Mouse (Mus musculus) spleen, postnatal 14 days (tissue): ENCODE measurements around the gene Alox5.

Experiments
- DNase-seq, 2 experiments: peaks; one replicate each; pipeline ENCODE4 v3.0.0; 2021 to 2022; ENCODE audit warnings: low spot score in 2 of 2

Gene Alox5

GRCm38 (mm10) chr6:116417518-116418315 lies 43.3 kb downstream of the Alox5 start:
- no peak for DNase-seq

DNA sequence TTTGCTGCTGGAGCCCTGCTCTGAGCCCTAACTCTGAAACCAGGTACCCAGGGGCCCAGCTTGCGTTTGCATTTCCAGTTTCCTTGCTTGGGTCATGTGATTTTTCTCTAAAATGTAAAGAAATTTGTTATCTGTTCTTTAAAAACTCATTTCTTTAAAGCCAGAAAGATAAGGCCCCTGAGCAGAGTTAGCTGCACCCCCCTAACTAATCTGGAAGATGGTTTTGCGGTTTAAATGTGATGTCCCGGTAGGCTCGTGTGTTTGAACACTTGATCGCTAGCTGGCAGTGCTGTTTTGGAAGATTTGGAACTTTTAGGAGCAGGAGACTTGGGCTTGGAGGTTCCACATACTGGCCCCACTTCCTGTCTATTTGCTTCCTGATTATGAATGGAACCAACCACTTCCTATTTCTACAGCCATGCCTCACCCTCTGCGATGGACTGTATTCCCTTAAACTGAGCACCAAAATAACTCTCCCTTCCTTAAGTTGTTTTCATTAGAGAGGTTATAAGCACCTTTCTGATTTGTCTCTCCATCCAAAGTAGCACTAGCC lies 44.9 kb downstream of the Alox5 start:
- DNase-seq = no peak

DNA sequence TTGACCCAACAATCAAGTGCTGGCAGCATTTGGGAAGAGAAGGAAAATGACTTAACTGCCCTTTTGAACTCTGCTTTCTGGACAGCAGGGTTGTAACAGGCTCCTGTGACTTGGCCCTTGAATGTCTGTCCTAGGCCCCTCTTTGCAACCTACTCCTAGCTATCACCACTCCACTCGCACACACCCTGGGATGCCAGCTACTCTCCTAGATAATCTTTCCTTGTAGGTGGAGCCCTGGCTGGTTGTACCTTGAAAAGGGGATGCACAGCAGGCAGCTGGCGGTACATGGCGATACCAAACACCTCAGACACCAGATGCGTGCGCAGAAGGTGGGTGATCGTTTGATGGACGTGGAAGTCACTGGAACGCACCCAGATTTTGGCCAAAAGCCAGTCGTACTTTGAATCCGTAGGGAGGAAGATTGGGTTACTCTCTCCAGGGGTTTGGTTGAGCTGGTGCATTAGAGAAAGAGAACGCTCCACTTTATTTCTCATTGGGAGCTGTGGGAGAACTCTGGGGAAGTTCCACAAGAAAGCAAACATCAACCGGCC lies 45.8 kb downstream of the Alox5 start:
- DNase-seq = no peak

GRCm38 (mm10) chr6:116412546-116413325 lies 48.2 kb downstream of the Alox5 start:
- DNase-seq = no peak

GRCm38 (mm10) chr6:116411716-116412115 lies 49.3 kb downstream of the Alox5 start:
- DNase-seq = no peak

DNA sequence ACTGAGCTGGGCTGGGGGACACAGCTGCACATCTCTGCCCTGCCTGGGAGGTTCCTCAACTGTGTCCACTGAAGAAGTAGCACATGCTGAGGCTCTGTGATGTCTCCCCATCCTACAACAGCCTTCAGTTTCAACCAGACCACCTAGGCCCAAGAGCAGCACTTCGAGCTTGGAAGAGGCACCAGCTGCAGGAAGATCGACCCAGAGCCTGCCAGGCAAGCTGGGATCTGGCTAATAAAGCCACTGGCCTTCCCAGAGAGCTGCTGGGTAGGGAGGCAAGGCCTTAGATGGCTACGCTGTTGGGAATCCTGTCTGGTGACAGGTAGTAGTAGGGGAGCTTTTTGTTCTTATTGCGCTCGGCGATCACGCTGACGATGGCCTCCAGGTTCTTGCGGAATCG lies 50.5 kb downstream of the Alox5 start:
- DNase-seq = no peak

DNA sequence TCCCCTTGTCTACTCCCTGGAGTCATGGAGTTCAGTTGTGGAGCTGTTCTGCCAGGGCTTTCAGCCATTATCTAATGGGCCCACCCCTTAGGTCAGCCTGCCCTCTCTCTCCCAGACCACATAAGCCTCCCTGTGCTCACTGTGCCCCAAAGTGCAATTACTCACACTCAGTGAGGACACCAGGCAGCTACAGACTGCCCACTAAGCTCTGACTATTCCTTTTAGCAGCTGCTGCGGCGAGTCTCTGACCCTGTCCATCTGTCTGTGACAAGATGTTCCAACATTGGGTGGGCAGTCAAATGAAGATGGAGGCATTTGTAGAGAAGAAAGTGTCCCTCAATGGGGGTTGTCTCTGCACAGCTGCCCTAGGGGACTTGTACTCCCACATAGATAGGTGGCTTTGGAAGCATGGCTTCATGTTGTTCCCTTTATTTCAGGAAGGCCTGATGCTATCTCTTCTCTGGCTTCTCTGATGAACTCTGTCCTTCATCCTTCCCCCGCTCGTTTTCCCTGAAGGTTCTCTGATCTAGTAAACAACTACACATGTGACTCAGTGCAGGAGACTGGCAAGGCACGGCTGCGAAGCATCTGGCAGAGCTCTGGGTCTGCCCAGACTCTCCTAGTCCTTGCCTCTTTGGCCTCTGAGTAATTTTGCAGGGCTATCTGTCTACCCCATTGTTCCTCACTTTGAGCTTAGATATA lies 52.9 kb downstream of the Alox5 start:
- DNase-seq = no peak

- no peak for DNase-seq
Measured at GRCm38 (mm10) chr6:116407216-116407615, 53.8 kb downstream of the Alox5 start.

DNA sequence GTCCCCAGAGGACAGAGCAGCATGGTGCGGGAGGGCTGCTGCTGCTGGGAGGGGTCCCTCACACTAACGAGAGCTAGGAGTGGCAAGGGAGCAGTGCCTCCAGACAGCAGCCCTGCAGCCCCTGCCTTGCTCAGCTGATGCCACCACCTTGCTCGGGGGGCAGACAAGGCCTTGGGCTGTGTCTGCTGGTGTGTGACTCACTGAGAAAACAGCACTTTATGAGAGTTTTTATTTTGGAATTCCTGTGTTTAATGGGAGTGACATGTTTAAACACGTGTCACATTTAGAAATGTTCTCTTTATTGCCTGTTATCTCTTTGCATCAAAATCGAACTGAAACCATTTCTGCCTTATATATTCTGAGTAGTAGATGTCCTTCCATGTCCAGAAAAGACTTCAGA lies 54.3 kb downstream of the Alox5 start:
- DNase-seq = no peak

GRCm38 (mm10) chr6:116406152-116406551 lies 54.8 kb downstream of the Alox5 start:
- DNase-seq = no peak

DNA sequence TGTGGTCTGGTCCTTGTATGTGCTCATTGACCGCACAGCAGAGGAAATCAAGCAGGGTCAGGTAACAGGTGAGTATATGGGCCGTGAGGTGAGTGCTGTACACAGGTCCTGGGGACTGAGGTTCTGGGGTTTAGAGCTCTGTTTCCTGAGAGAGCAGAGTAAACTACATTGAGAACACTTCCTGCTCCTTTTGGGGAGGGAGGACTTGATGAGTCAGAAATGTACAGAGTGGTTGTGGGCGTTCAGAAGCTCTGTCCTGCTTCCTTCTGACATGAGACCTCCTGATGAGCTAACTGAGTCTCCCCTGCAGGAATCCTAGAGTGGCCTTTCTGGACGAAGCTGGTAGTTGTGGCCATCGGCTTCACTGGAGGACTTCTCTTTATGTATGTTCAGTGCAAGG lies 55.3 kb downstream of the Alox5 start:
- DNase-seq = no peak

DNA sequence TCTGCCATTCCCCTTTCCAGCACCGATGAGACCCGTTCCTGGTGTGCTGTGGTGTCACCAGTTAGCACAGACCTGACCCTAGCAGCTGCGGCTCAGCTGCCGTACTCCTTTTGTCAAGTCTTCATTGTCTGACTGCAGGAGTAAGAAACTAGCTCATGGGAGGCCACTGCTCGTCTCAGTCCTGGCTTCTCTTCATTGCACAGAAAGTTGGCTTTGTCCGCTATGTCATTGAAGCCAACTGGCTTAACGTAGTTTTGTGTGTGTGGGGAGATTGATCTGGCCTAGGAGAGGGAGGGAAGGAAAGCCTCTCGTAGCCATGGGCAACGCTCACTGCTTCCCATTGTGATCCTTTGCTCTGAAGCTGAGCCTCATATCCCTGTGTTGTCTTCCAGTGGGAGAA lies 55.7 kb downstream of the Alox5 start:
- no peak for DNase-seq

DNA sequence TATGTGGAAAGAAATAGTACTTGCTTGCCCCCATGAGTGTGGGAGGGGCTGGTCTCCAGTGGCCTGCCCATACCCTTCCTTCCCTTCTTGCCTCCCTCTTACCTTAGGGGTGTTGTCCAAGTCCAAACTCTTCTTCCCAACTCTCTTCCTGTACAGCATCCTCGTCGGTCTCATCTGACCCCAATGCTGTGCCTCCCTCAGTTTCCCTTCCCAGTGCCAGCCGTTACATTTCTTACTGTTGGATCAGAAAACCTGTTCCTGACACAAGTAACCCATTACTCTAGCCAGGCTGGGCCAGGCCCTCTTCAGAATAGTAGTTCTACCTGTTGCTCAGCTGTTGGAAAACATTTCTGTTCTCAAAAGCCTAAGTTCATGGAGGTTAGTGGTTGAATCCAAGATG lies 58.6 kb downstream of the Alox5 start:
- no peak for DNase-seq

DNA sequence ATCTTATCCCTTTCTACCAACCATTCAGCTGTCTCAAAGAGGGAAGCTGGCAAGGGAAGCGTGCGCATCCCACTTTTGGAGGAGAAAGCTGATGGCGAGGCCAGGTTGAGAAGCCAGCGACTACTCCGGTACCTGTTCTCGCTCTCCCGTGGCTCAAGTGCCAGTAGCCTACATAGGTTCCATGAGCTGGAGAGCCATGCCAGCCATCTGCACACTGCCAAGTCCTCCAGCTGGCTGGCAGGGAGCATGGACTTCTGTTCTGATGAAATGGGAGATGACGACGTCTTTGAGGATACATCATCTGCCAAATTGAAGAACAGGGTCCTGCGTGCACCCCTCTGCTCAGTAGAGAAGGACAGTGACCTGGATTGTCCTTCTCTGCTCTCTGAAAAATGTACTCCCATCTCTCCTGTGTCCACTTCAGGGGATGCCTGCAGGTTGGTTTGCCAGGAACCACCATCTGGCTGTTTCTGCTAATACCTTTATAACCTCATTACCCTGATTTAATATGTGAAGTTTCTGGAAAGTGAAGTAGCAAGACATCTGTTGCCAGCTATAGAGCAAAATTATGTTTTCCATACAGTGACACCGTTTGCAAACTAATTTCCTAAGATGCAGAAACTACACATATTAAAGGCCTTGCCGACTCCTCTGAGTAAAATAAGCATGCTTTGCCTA lies 59.1 kb downstream of the Alox5 start:
- no peak for DNase-seq

GRCm38 (mm10) chr6:116398136-116398535 lies 62.8 kb downstream of the Alox5 start:
- no peak for DNase-seq

- no peak for DNase-seq
Measured at GRCm38 (mm10) chr6:116397621-116398020, 63.4 kb downstream of the Alox5 start.

DNA sequence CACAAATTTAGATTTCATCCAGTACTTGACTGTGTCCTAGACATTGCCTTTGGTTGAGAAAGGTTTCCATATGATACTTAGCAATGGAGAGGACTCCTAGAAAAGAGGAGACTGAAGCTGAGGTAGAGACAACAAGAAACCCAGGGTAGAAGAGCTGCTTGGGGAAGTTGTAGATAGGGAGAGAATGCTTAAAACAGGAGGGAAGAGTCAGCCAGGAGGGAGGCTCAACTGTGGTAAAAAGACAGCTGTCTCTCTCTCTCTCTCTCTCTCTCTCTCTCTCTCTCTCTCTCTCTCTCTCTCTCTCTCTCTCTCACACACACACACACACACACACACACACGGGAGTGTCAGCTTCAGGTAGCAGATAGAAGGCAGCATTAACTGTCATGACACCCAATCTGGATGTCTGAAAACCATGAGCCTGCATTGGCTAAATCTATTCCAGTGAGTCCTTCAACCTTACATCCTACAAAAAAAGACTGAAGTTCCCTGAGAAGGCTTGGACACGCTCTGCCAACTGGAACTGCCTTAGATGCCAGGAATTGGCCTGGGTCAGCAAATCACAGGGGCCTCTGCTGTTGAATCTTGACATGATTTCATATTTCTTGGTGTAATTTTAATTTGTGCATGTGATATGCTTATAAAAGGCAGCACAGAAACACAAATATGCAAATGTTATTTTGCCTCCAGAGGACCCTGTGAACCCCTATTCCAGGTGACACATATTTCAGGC lies 65.9 kb downstream of the Alox5 start:
- no peak for DNase-seq

DNA sequence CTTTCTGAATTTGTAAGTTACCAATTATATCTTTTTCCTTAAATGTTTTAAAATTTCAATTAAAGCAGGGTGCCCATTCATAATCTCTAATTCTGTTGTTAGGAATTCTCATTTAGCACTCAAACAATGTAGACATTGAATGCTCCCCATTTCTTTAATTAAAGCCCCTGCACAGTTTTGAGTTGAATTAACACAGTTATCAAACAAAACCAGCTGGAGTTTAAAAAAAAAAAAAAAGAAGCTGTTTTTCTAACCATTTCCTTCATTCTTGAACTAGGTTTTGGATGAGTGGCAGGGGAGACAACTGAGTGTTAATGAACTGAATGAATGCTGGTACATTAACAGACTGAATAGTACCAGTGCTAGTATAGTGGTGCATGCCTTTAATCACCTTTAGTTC lies 71.5 kb downstream of the Alox5 start:
- DNase-seq = no peak

- DNase-seq = no peak
Measured at GRCm38 (mm10) chr6:116388068-116388467, 72.9 kb downstream of the Alox5 start.

GRCm38 (mm10) chr6:116386506-116386905 lies 74.5 kb downstream of the Alox5 start:
- no peak for DNase-seq

- no peak for DNase-seq
Measured at GRCm38 (mm10) chr6:116386045-116386415, 74.9 kb downstream of the Alox5 start.
